In the genomic region with DNA sequence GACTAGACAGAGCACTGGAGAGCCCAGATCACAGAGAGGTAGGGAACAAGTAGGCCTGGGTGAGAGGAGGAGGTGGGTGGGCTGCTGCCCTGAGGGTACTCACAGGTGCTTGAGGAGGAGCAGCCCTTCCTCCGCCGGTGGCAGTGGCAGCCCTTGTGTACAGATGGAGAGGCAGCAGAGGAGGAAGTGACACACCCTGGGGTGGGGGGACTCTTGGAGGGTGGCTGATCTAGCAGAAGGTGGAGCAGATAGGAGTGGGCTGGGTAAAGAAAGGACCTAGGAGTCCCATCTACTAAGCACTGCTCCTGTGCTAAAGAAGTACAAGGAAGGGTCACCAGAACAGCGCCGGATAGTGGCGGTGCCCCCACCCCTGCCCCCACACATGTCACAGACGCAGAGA, we compare ENCODE assay signal across 9 mouse cellular contexts. TPM values are rescaled to one million over a fixed set of nuclear protein-coding genes. Genes with fewer than 3 reads are reported as not detected.
DNase-seq lines count a peak whose midpoint lies in the region; ATAC-seq and TF ChIP-seq lines count a peak whose summit lies in the region.
"Had no signal": no experiment of that assay in that cellular context is flagged by ENCODE, and none has a peak within 500 bp of the region (broad histone marks: within the 10 kb centered on the region; RNA-seq: fewer than 3 reads in every experiment).

A gene (minus strand): TSS at position 197 of the 400 bp plus-strand sequence.

- H3K4me2 ChIP-seq in limb, embryonic 15.5 days = no peak within 1 kb of the TSS

- peaks cover 31% of the 10 kb centered on the region for H3K36me3 ChIP-seq in limb, embryonic 15.5 days

- H3K4me1 ChIP-seq in limb, embryonic 15.5 days = peaks cover 42% of the 10 kb centered on the region

- peak; percentile 74 for ATAC-seq in CD4-positive, CD25-positive, alpha-beta regulatory T cell, adult 4 months
- ATAC-seq in limb, embryonic 15.5 days (ENCODE audit: insufficient number of reproducible peaks, low FRiP score, low TSS enrichment, low read depth) = no peak

- WGBS in limb, embryonic 15.5 days = 41% methylated on average over 6 of the region's 6 CpGs

- H3K4me3 ChIP-seq in limb, embryonic 15.5 days = no peak within 1 kb of the TSS
- no peak within 1 kb of the TSS for H3K4me3 ChIP-seq in layer of hippocampus, adult 2 months
- H3K4me3 ChIP-seq in left cerebral cortex, adult 2 months = no peak within 1 kb of the TSS

- H3K27ac ChIP-seq in limb, embryonic 15.5 days = peak within 1 kb of the TSS; percentile 5; the same call in 1 of the 2 replicates
- no peak within 1 kb of the TSS for H3K27ac ChIP-seq in layer of hippocampus, adult 2 months
- no peak within 1 kb of the TSS for H3K27ac ChIP-seq in left cerebral cortex, adult 2 months

- H3K9ac ChIP-seq in limb, embryonic 15.5 days = no peak within 1 kb of the TSS

- no peaks in the 10 kb centered on the region for H3K9me3 ChIP-seq in limb, embryonic 15.5 days

- peak; percentile 89 for DNase-seq in MEL-GATA-1-ER (ENCODE audit: extremely low read depth, low read depth)
- DNase-seq in natural killer cell, adult 2 months (ENCODE audit: low spot score in 2 of 2) = peak; percentile 46 to 56
- no peak for DNase-seq in layer of hippocampus, adult 2 months (ENCODE audit: low spot score in 2 of 2)
- DNase-seq in kidney, adult 11 months = no peak
- DNase-seq in left cerebral cortex, adult 2 months (ENCODE audit: extremely low spot score in 1 of 2, low spot score in 2 of 2) = no peak
- DNase-seq in kidney, adult 8-10 months = no peak
- DNase-seq: kidney, adult 9 months had no signal

- intact Hi-C loops in left cerebral cortex, adult 2 months (cut with DNase I) = no loop called here

- TF ChIP-seq CTCF in layer of hippocampus, adult 2 months (conservative IDR thresholded peaks at IDR 0.05) = no peak
- no peak for TF ChIP-seq CTCF in left cerebral cortex, adult 2 months (IDR thresholded peaks at IDR 0.05)

- no peaks in the 10 kb centered on the region for H3K27me3 ChIP-seq in limb, embryonic 15.5 days

RNA-seq across cellular contexts. Expression of the gene that starts here (rescaled TPM):
- 100 to 1,000 TPM; 336 to 432 TPM for polyA plus RNA-seq in CD4-positive, CD25-positive, alpha-beta regulatory T cell, adult 4 months (2017; shearing (Covaris generic))
- 6.3 and 6.6 TPM in 2 replicates for polyA plus RNA-seq in limb, embryonic 15.5 days (2015; fragmentation: Nextera tagmentation; extraction: Ambion mirVana)
- total RNA-seq in layer of hippocampus, adult 2 months (2021) = 1 to 10 TPM; 1.0 to 3.9 TPM
- total RNA-seq in left cerebral cortex, adult 2 months (2021) = 1 to 10 TPM in 1 of 2 experiments, under 1 TPM in 1; 0.86 to 1.3 TPM

Comparison
In these comparisons a context has a peak if more than half of its experiments do, and no peak if none do; other contexts are left out.
1. RNA of the gene that starts here (polyA plus RNA-seq): 336 to 432 TPM in CD4-positive, CD25-positive, alpha-beta regulatory T cell, adult 4 months; 6.3 to 6.6 TPM in limb, embryonic 15.5 days; every median in the first group is over 10 times any median in the second.
2. DNase-seq: peak in MEL-GATA-1-ER (single experiment) and natural killer cell, adult 2 months (2 of 2); none in layer of hippocampus, adult 2 months (0 of 2), kidney, adult 11 months (single experiment), left cerebral cortex, adult 2 months (0 of 2) and kidney, adult 8-10 months (0 of 2).